ENCODE assay signal across 8 mouse cellular contexts in the genomic region with DNA sequence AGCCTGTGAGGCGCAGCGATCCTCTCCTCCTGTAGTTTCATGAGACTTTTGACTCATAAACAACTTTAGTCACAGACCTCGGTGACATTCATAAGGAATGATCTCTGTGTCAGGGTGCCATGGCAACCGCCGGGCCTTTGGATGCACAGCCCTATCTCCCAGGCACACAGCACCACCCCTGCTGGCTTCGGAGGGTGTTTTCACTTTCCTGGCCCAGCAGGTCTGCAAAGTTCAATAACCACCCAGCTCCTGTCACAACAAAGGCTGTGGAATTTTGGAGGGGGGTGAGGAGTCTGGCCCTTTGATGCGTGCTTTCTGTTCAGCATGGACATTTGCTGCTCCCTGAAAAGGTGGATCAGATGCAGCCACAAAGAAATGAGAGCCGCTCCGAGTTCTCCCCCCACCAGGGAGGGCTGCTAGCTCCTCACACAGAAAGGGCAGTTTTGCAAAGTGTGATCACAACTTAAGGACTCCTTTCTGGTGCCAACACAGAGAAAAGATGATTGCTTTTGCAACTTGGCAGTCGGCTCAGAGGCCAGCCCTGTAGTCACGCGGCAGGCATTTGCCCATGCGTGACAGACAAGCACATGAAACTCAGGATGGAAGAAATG.
A peak's percentile ranks its signal among the peaks of the same experiment; 100 is the strongest.
DNase-seq lines count a peak whose midpoint lies in the region; ATAC-seq lines count a peak whose summit lies in the region.

No protein-coding gene starts in this region.

- no peak overlapping the region for H3K9ac ChIP-seq in limb, embryonic 12.5 days (replicated peaks)
- no peak overlapping the region for H3K9ac ChIP-seq in liver, embryonic 12.5 days

- no peak overlapping the region for H3K27ac ChIP-seq in limb, embryonic 12.5 days
- no peak overlapping the region for H3K27ac ChIP-seq in liver, embryonic 12.5 days

- peaks cover 14% of the 10 kb centered on the region for H3K36me3 ChIP-seq in limb, embryonic 12.5 days
- H3K36me3 ChIP-seq in liver, embryonic 12.5 days = no peaks in the 10 kb centered on the region

- DNase-seq in layer of hippocampus, adult 11-12 months (ENCODE audit: low spot score) = peak; percentile 25
- no peak for DNase-seq in layer of hippocampus, adult 9-10 months (ENCODE audit: low spot score)
- peak; percentile 70 for DNase-seq in embryo, embryonic 9.5 days (ENCODE audit: extremely low spot score)
- peak; percentile 30 for DNase-seq in kidney, adult 18-20 months
- peak; percentile 14 for DNase-seq in right cerebral cortex, postnatal 25 days
- DNase-seq in heart, adult 8-10 months (ENCODE audit: low spot score) = no peak

- no peak overlapping the region for H3K4me2 ChIP-seq in limb, embryonic 12.5 days
- no peak overlapping the region for H3K4me2 ChIP-seq in liver, embryonic 12.5 days

- ATAC-seq in limb, embryonic 12.5 days (ENCODE audit: insufficient number of reproducible peaks, insufficient read depth, low FRiP score, low TSS enrichment, low read depth) = peak; percentile 56; the same call in 1 of the 2 replicates
- no peak for ATAC-seq in liver, embryonic 12.5 days

- no peaks in the 10 kb centered on the region for H3K9me3 ChIP-seq in limb, embryonic 12.5 days
- H3K9me3 ChIP-seq in liver, embryonic 12.5 days (replicated peaks) = no peaks in the 10 kb centered on the region

- peaks cover 10% of the 10 kb centered on the region for H3K4me1 ChIP-seq in limb, embryonic 12.5 days (replicated peaks)
- no peaks in the 10 kb centered on the region for H3K4me1 ChIP-seq in liver, embryonic 12.5 days

- 28% methylated on average over 13 of the region's 13 CpGs for WGBS in limb, embryonic 12.5 days
- 61% methylated on average over 13 of the region's 13 CpGs for WGBS in liver, embryonic 12.5 days (ENCODE audit: insufficient replicate concordance)

- H3K4me3 ChIP-seq in limb, embryonic 12.5 days (replicated peaks) = no peak overlapping the region
- no peak overlapping the region for H3K4me3 ChIP-seq in liver, embryonic 12.5 days

- no peaks in the 10 kb centered on the region for H3K27me3 ChIP-seq in limb, embryonic 12.5 days
- no peaks in the 10 kb centered on the region for H3K27me3 ChIP-seq in liver, embryonic 12.5 days (replicated peaks)

Comparison
In these comparisons a context has a peak if more than half of its experiments do, and no peak if none do; other contexts are left out.
1. DNase-seq: peak in layer of hippocampus, adult 11-12 months (single experiment), embryo, embryonic 9.5 days (single experiment), kidney, adult 18-20 months (single experiment) and right cerebral cortex, postnatal 25 days (single experiment); none in layer of hippocampus, adult 9-10 months (single experiment) and heart, adult 8-10 months (single experiment).